Mouse (Mus musculus): ENCODE measurements around the gene Armc10.
"Not testable (repeated sequence)": the region's sequence is repeated elsewhere in the genome, so short reads cannot be mapped to it uniquely, and the experiment has no call there.

Armc10 gene

DNA sequence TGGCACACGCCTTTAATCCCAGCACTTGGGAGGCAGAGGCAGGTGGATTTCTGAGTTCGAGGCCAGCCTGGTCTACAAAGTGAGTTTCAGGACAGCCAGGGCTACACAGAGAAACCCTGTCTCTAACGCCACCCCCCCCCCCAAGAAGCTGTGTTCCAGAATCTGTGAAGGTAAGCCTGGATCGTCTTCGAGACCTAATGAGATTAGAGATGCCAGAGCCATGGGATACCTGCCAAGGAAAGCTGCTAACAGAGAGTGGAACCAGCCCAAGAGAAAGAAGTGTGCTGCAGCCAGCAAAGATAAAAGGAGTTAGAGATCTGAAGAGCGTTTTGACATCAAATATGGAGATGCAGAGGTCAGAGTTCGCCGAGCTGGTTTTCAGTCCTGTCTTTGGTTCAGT is 62.4 kb downstream of the Armc10 start:
- not testable (repeated sequence) for DNase-seq
